ENCODE assay signal across 8 mouse cellular contexts in genomic region chr10:81496264-81496901, GRCm38 (mm10). TPM values are rescaled to one million over a fixed set of nuclear protein-coding genes. Genes with fewer than 3 reads are reported as not detected.
A peak's percentile ranks its signal among the peaks of the same experiment; 100 is the strongest.
DNase-seq lines count a peak whose midpoint lies in the region; ATAC-seq and TF ChIP-seq lines count a peak whose summit lies in the region.

Gene Ncln, minus strand, starts transcription at chr10:81496392.

- TF ChIP-seq CTCF in MEL (IDR thresholded peaks at IDR 0.05 in 2 of 3, conservative IDR thresholded peaks at IDR 0.05 in 1 of 3; ENCODE audit: control insufficient read depth in 1 of 3, insufficient read depth in 1 of 3, low read depth in 2 of 3, low read length in 3 of 3, poor library complexity in 1 of 3, severe bottlenecking in 1 of 3) = 0 out of 6 replicates have a peak, but pooled peaks of 1 of the 3 experiments have one; percentile 1
- TF ChIP-seq CTCF in cerebellum, adult 2 months (IDR thresholded peaks at IDR 0.05; ENCODE audit: borderline replicate concordance, insufficient read depth, low read depth, low read length) = no peak
- TF ChIP-seq CTCF in forebrain, postnatal 0 days (IDR thresholded peaks at IDR 0.05; ENCODE audit: low read depth) = 0 out of 2 replicates have a peak, but pooled peaks have one; percentile 0

- TF ChIP-seq EP300 in MEL (IDR thresholded peaks at IDR 0.05; ENCODE audit: low read depth in 1 of 2, low read length in 2 of 2) = 0 out of 4 replicates have a peak, but pooled peaks of 1 of the 2 experiments have one; percentile 12

- no peak for TF ChIP-seq RAD21 in MEL (IDR thresholded peaks at IDR 0.05; ENCODE audit: low read depth, low read length)

- peaks cover 0 to 28% of the 10 kb centered on the region in 2 experiments; a peak in 3 of 4 replicates for H3K4me1 ChIP-seq in MEL (ENCODE audit: control insufficient read depth in 1 of 2, insufficient read depth in 2 of 2, low read length in 2 of 2)
- peaks cover 10% of the 10 kb centered on the region for H3K4me1 ChIP-seq in cerebellum, adult 2 months (ENCODE audit: control insufficient read depth, insufficient read depth, low read length)
- H3K4me1 ChIP-seq in forebrain, postnatal 0 days (ENCODE audit: insufficient read depth) = peaks cover 14% of the 10 kb centered on the region
- H3K4me1 ChIP-seq in lung, embryonic 15.5 days = peaks cover 26% of the 10 kb centered on the region

- DNase-seq in MEL (ENCODE audit: low read depth, low spot score) = peak; percentile 99
- peak; percentile 98 to 99 for DNase-seq in cerebellum, adult 2 months
- DNase-seq in forebrain, postnatal 0 days = peak; percentile 99
- peak; percentile 98 for DNase-seq in heart, postnatal 4 days
- peak; percentile 98 for DNase-seq in layer of hippocampus, adult 8-10 months (ENCODE audit: low spot score in 2 of 2)
- DNase-seq in ovary, adult 18-20 months (ENCODE audit: low spot score) = peak; percentile 96
- peak; percentile 97 for DNase-seq in thymus, postnatal 0 days (ENCODE audit: low spot score)

- H3K79me2 ChIP-seq in MEL (ENCODE audit: control insufficient read depth, insufficient read depth, low read length, poor library complexity) = peaks cover 29% of the 10 kb centered on the region

- H3K4me3 ChIP-seq in MEL (ENCODE audit: control insufficient read depth in 1 of 2, insufficient read depth in 1 of 2, low read depth in 2 of 2, low read length in 2 of 2) = peak within 1 kb of the TSS; percentile 58 to 97
- peak within 1 kb of the TSS; percentile 77 for H3K4me3 ChIP-seq in cerebellum, adult 2 months (replicated peaks; ENCODE audit: insufficient read depth, low read depth, low read length)
- H3K4me3 ChIP-seq in forebrain, postnatal 0 days (ENCODE audit: low read depth, low read length) = peak within 1 kb of the TSS; percentile 81
- peak within 1 kb of the TSS; percentile 99 for H3K4me3 ChIP-seq in lung, embryonic 15.5 days

- peaks cover 0 to 14% of the 10 kb centered on the region in 2 experiments; a peak in 2 of 4 replicates for H3K36me3 ChIP-seq in MEL (ENCODE audit: control insufficient read depth in 1 of 2, insufficient read depth in 2 of 2, low read length in 2 of 2)
- H3K36me3 ChIP-seq in forebrain, postnatal 0 days (ENCODE audit: insufficient read depth) = peaks cover 17% of the 10 kb centered on the region
- peaks cover 22% of the 10 kb centered on the region for H3K36me3 ChIP-seq in lung, embryonic 15.5 days

- peak in 1 of 2 experiments; percentile 87; a peak in 2 of 4 replicates for TF ChIP-seq POLR2A in MEL (IDR thresholded peaks at IDR 0.05; ENCODE audit: control insufficient read depth in 1 of 2, insufficient read depth in 1 of 2, low read depth in 1 of 2, low read length in 2 of 2, poor library complexity in 1 of 2)
- TF ChIP-seq POLR2A in cerebellum, adult 2 months (IDR thresholded peaks at IDR 0.05; ENCODE audit: borderline replicate concordance, insufficient read depth, low read length) = peak; percentile 74

- no peaks in the 10 kb centered on the region for H3K9me3 ChIP-seq in MEL (replicated peaks; ENCODE audit: insufficient read depth, low read length)
- H3K9me3 ChIP-seq in forebrain, postnatal 0 days (ENCODE audit: low read length) = no peaks in the 10 kb centered on the region
- H3K9me3 ChIP-seq in lung, embryonic 15.5 days = no peaks in the 10 kb centered on the region

- ATAC-seq in forebrain, postnatal 0 days = peak; percentile 98
- peak; percentile 97 for ATAC-seq in lung, embryonic 15.5 days (ENCODE audit: borderline replicate concordance, extremely low read depth, low FRiP score, low TSS enrichment)

- WGBS in cerebellum, adult 2 months = under 1% methylated on average over 45 of the region's 45 CpGs
- WGBS in forebrain, postnatal 0 days = under 1% methylated on average over 45 of the region's 45 CpGs
- WGBS in lung, embryonic 15.5 days = under 1% methylated on average over 45 of the region's 45 CpGs

- no peaks in the 10 kb centered on the region for H3K27me3 ChIP-seq in MEL (ENCODE audit: control insufficient read depth in 1 of 2, insufficient read depth in 2 of 2, low read length in 2 of 2)
- no peaks in the 10 kb centered on the region for H3K27me3 ChIP-seq in cerebellum, adult 2 months (ENCODE audit: control insufficient read depth, insufficient read depth, low read length)
- no peaks in the 10 kb centered on the region for H3K27me3 ChIP-seq in forebrain, postnatal 0 days (ENCODE audit: insufficient read depth, low read length)
- H3K27me3 ChIP-seq in lung, embryonic 15.5 days = no peaks in the 10 kb centered on the region

- peak within 1 kb of the TSS; percentile 96 for H3K9ac ChIP-seq in MEL (ENCODE audit: control insufficient read depth, low read depth, low read length, poor library complexity, severe bottlenecking)
- H3K9ac ChIP-seq in forebrain, postnatal 0 days = peak within 1 kb of the TSS; percentile 91
- peak within 1 kb of the TSS; percentile 94 for H3K9ac ChIP-seq in lung, embryonic 15.5 days

- peak within 1 kb of the TSS; percentile 89 for H3K27ac ChIP-seq in MEL (ENCODE audit: control insufficient read depth, low read depth, low read length)
- H3K27ac ChIP-seq in cerebellum, adult 2 months (ENCODE audit: insufficient read depth, low read length) = peak within 1 kb of the TSS; percentile 31; the same call in 1 of the 2 replicates
- H3K27ac ChIP-seq in forebrain, postnatal 0 days (ENCODE audit: low read depth, low read length) = peak within 1 kb of the TSS; percentile 85
- peak within 1 kb of the TSS; percentile 80 for H3K27ac ChIP-seq in lung, embryonic 15.5 days

- peak within 1 kb of the TSS; percentile 94 for H3K4me2 ChIP-seq in forebrain, postnatal 0 days (ENCODE audit: low read depth)
- H3K4me2 ChIP-seq in lung, embryonic 15.5 days = peak within 1 kb of the TSS; percentile 92

TF ChIP-seq in MEL, 35 proteins besides CTCF, POLR2A, EP300 and RAD21 (continues in another document):
- 0 out of 2 replicates have a peak, but pooled peaks have one; percentile 59 for TF ChIP-seq ETS1 (IDR thresholded peaks at IDR 0.05; ENCODE audit: low read depth, low read length)
- no peak for TF ChIP-seq TAL1 (IDR thresholded peaks at IDR 0.05; ENCODE audit: low read length)
- 0 out of 2 replicates have a peak, but pooled peaks have one; percentile 68 for TF ChIP-seq ZMIZ1 (IDR thresholded peaks at IDR 0.05; ENCODE audit: low read depth, low read length)
- no peak for TF ChIP-seq MYC (IDR thresholded peaks at IDR 0.05; ENCODE audit: low read depth, low read length)
- peak; percentile 83 for TF ChIP-seq MYB (IDR thresholded peaks at IDR 0.05; ENCODE audit: low read depth, low read length)
- peak; percentile 61 for TF ChIP-seq NRF1 (IDR thresholded peaks at IDR 0.05; ENCODE audit: insufficient read depth, low read depth, low read length, poor library complexity, severe bottlenecking)
- TF ChIP-seq ZNF384 (IDR thresholded peaks at IDR 0.05; ENCODE audit: low read depth, low read length) = no peak
- TF ChIP-seq E2F4 (IDR thresholded peaks at IDR 0.05; ENCODE audit: borderline replicate concordance, low read depth, low read length) = peak; percentile 61; the same call in 1 of the 2 replicates
- no peak for TF ChIP-seq CHD2 (IDR thresholded peaks at IDR 0.05; ENCODE audit: low read length)
- TF ChIP-seq MAFK (IDR thresholded peaks at IDR 0.05; ENCODE audit: borderline replicate concordance, low read depth, low read length) = no peak
- peak; percentile 8; the same call in 1 of the 2 replicates for TF ChIP-seq CHD1 (IDR thresholded peaks at IDR 0.05; ENCODE audit: low read depth, low read length)
- TF ChIP-seq POLR2AphosphoS5 (IDR thresholded peaks at IDR 0.05; ENCODE audit: borderline replicate concordance, low read depth, low read length) = no peak
- TF ChIP-seq GABPA (IDR thresholded peaks at IDR 0.05; ENCODE audit: low read depth, low read length) = peak; percentile 64; the same call in 1 of the 2 replicates
- TF ChIP-seq JUND (IDR thresholded peaks at IDR 0.05; ENCODE audit: low read depth, low read length) = no peak
- peak; percentile 58; the same call in 1 of the 2 replicates for TF ChIP-seq POLR2AphosphoS2 (IDR thresholded peaks at IDR 0.05; ENCODE audit: low read length)
- no peak for TF ChIP-seq GATA1 (IDR thresholded peaks at IDR 0.05; ENCODE audit: low read depth, low read length)
- TF ChIP-seq ELF1 (IDR thresholded peaks at IDR 0.05; ENCODE audit: low read depth, low read length) = peak; percentile 90
- TF ChIP-seq USF1 (IDR thresholded peaks at IDR 0.05; ENCODE audit: low read depth, low read length) = peak; percentile 47
- TF ChIP-seq HCFC1 (IDR thresholded peaks at IDR 0.05; ENCODE audit: low read depth, low read length) = peak; percentile 96
- no peak for TF ChIP-seq RCOR1 (IDR thresholded peaks at IDR 0.05; ENCODE audit: low read depth, low read length)
- TF ChIP-seq KAT2A (conservative IDR thresholded peaks at IDR 0.05; ENCODE audit: low read depth, low read length) = peak; percentile 96
- peak; percentile 90 for TF ChIP-seq NELFE (IDR thresholded peaks at IDR 0.05; ENCODE audit: low read depth, low read length)
- peak; percentile 89; the same call in 1 of the 2 replicates for TF ChIP-seq UBTF (IDR thresholded peaks at IDR 0.05; ENCODE audit: borderline replicate concordance, insufficient read depth, low read depth, low read length)
- TF ChIP-seq TBP (IDR thresholded peaks at IDR 0.05; ENCODE audit: low read depth, low read length) = peak; percentile 59; the same call in 1 of the 2 replicates
- no peak for TF ChIP-seq SMC3 (IDR thresholded peaks at IDR 0.05; ENCODE audit: low read depth, low read length)
- TF ChIP-seq SIN3A (IDR thresholded peaks at IDR 0.05; ENCODE audit: low read length) = peak; percentile 95
- TF ChIP-seq MEF2A (IDR thresholded peaks at IDR 0.05; ENCODE audit: extremely low read depth, insufficient replicate concordance, low read depth, low read length, poor library complexity, severe bottlenecking) = no peak
- no peak for TF ChIP-seq ZC3H11A (IDR thresholded peaks at IDR 0.05; ENCODE audit: low read depth, low read length)
- peak; percentile 99 for TF ChIP-seq MAX (IDR thresholded peaks at IDR 0.05; ENCODE audit: low read length)

RNA-seq across cellular contexts. Expression of gene Ncln, which starts in this region (rescaled TPM):
- 120 and 136 TPM in 2 replicates for total RNA-seq in MEL (2012; rRNA removed)
- 100 to 1,000 TPM; 215 to 276 TPM for polyA plus RNA-seq in MEL (2012; ENCODE audit: insufficient read depth in 1 of 2, insufficient read length in 2 of 2, low read depth in 1 of 2, low replicate concordance in 2 of 2, missing spikeins in 1 of 2)
- 112 and 116 TPM in 2 replicates for polyA plus RNA-seq in cerebellum, adult 2 months (2012; rRNA removed)
- total RNA-seq in forebrain, postnatal 0 days (2014; rRNA removed) = 83.3 and 105 TPM in 2 replicates
- polyA plus RNA-seq in forebrain, postnatal 0 days (2015; fragmentation: Nextera tagmentation; extraction: Ambion mirVana) = 57.1 and 65.0 TPM in 2 replicates
- total RNA-seq in heart, postnatal 4 days (2021) = 10 to 100 TPM; 57.1 to 62.3 TPM
- total RNA-seq in layer of hippocampus, adult 8-10 months (2022) = 10 to 100 TPM; 74.1 to 88.0 (median 82.8) TPM
- 81.8 and 82.8 TPM in 2 replicates for polyA plus RNA-seq in lung, embryonic 15.5 days (2015; fragmentation: Nextera tagmentation; extraction: Ambion mirVana)
- 39.4 and 45.5 TPM in 2 replicates for polyA plus RNA-seq in thymus, postnatal 0 days (2015; fragmentation: Nextera tagmentation; extraction: Ambion mirVana)

Comparison
In these comparisons a context has a peak if more than half of its experiments do, and no peak if none do; other contexts are left out.
1. Peak in every context shown above with its lines: DNase-seq, ATAC-seq, H3K4me3 ChIP-seq and H3K27ac ChIP-seq.
2. H3K27ac ChIP-seq: peak in every context shown above with its lines; median percentile 89 in MEL; 85 in forebrain, postnatal 0 days; 80 in lung, embryonic 15.5 days; 31 in cerebellum, adult 2 months.